Mouse (Mus musculus) lung, postnatal 0 days (tissue): ENCODE results near the gene Smarcd1. TPM values are rescaled to one million over a fixed set of nuclear protein-coding genes. Genes with fewer than 3 reads are reported as not detected.

Source experiments
- ATAC-seq: fragments of 200-750 bp; cut with Nextera tagmentation; 2 replicates; pipeline ENCODE4 v1.8.0; 2017; ENCODE audit warnings: moderate library complexity
- DNase-seq: peaks from one replicate; pipeline ENCODE4 v3.0.0-alpha.2; 2016; ENCODE audit warnings: low spot score
- H3K27ac ChIP-seq: fragments of 300-500 bp; sonication (generic); 2 replicates; pipeline ENCODE4 v1.5.1; 2014; ENCODE audit warnings: antibody characterized with exemption, mild to moderate bottlenecking, low read length, mixed read lengths
- H3K27me3 ChIP-seq: fragments of 300-500 bp; sonication (generic); replicated peaks from 2 replicates; pipeline ENCODE4 v1.6.1; 2014; ENCODE audit warnings: low read length, mixed read lengths; ENCODE audit not compliant: insufficient read depth
- H3K36me3 ChIP-seq: fragments of 300-500 bp; sonication (generic); 2 replicates; pipeline ENCODE4 v1.6.1; 2014; ENCODE audit warnings: low read length, mixed read lengths; ENCODE audit not compliant: insufficient read depth
- H3K4me1 ChIP-seq: fragments of 300-500 bp; sonication (generic); 2 replicates; pipeline ENCODE4 v1.6.1; 2014; ENCODE audit warnings: antibody characterized with exemption, low read depth, low read length, mixed read lengths; ENCODE audit not compliant: insufficient read depth
- H3K4me2 ChIP-seq: fragments of 300-500 bp; sonication (generic); replicated peaks from 2 replicates; pipeline ENCODE4 v1.6.1; 2014; ENCODE audit warnings: low read depth, mild to moderate bottlenecking, low read length, moderate library complexity, mixed read lengths
- H3K4me3 ChIP-seq: fragments of 300-500 bp; sonication (generic); 2 replicates; pipeline ENCODE4 v1.5.1; 2014; ENCODE audit warnings: low read depth, low read length
- H3K9ac ChIP-seq: fragments of 300-500 bp; sonication (generic); replicated peaks from 2 replicates; pipeline ENCODE4 v1.6.1; 2014; ENCODE audit warnings: low read depth, mild to moderate bottlenecking
- H3K9me3 ChIP-seq: fragments of 300-500 bp; sonication (generic); 2 replicates; pipeline ENCODE4 v1.6.1; 2016; ENCODE audit warnings: low read length, mixed read lengths
- CTCF ChIP-seq: IDR thresholded peaks from 2 replicates; pipeline ENCODE4 v1.5.1; 2016; ENCODE audit warnings: antibody characterized with exemption, mild to moderate bottlenecking
- EP300 ChIP-seq: IDR thresholded peaks from 2 replicates; pipeline ENCODE4 v1.6.1; 2016; ENCODE audit warnings: antibody characterized with exemption, mild to moderate bottlenecking, control low read depth
- WGBS: fragments of 180-500 bp; shearing (Covaris S2); extraction: QIAGEN DNeasy Blood & Tissue Kit; methylation state at CpG from one replicate; pipeline ENCODE4 v1.1.7; 2014; 5-methylcytosine and 5-hydroxymethylcytosine counted together
- polyA plus RNA-seq: library from polyadenylated mRNA; unstranded; fragments of >200 nt; fragmentation: Nextera tagmentation; extraction: Ambion mirVana; gene quantifications from 2 replicates; pipeline ENCODE4 v1.2.1, GENCODE M21; 2015

Gene Smarcd1
- polyA plus RNA-seq, 1 experiment from 2014 or later, result 20.4 TPM

- Histone ChIP-seq H3K9ac (no peak overlapping the region), H3K36me3 (peaks cover 17% of the 10 kb centered on the region), H3K4me2 (no peak overlapping the region), H3K4me3 (no peak overlapping the region), H3K27me3 (no peaks in the 10 kb centered on the region), H3K27ac (no peak overlapping the region), H3K9me3 (no peaks in the 10 kb centered on the region), H3K4me1 (peaks cover 3% of the 10 kb centered on the region; the same call in 1 of the 2 replicates)
- WGBS, result 48% methylated on average over 23 of the region's 23 CpGs
- DNase-seq (no peak), ATAC-seq (no peak)
- TF ChIP-seq EP300 (no peak), CTCF (no peak)
These were observed 2.2 kb downstream of the Smarcd1 start for GRCm38 (mm10) chr15:99704041-99704681.

DNA sequence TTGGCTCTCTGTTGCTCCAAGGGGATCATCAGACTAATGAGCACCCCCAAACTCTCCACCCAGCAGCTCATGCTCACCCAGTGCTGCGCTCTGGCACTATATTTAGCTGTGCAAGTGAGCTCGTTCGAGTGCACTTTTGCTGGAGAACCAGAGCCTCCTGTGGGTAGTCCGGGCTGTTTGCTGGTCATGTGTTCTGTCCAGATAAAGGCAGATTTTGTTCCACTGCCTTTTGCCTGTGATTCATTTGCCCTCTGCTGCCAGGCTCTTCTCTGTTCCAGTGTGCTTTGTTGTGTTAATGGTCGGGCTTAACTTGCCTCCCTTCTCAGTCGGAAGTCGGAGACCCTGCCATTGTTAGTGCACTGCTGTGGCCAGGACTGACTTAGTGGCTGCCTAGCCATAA, 3.0 kb downstream of the Smarcd1 start:
- Histone ChIP-seq H3K9ac (no peak overlapping the region), H3K27me3 (no peaks in the 10 kb centered on the region), H3K4me1 (peaks cover 3% of the 10 kb centered on the region; the same call in 1 of the 2 replicates), H3K9me3 (no peaks in the 10 kb centered on the region), H3K4me2 (no peak overlapping the region), H3K36me3 (peaks cover 19% of the 10 kb centered on the region), H3K27ac (peak overlapping the region; percentile 32; the same call in 1 of the 2 replicates), H3K4me3 (no peak overlapping the region)
- ATAC-seq, result no peak
- no peak for DNase-seq
- TF ChIP-seq EP300 (no peak), CTCF (no peak; the same call in 1 of the 2 replicates)
- 74% methylated on average over 7 of the region's 7 CpGs for WGBS

GRCm38 (mm10) chr15:99705440-99706048, 3.6 kb downstream of the Smarcd1 start, which contains the start of gene Gm17349:
Gene Gm17349, minus strand, starts transcription at chr15:99705490.
- Histone ChIP-seq H3K9me3 (no peaks in the 10 kb centered on the region), H3K27me3 (no peaks in the 10 kb centered on the region), H3K4me2 (no peak within 1 kb of the TSS), H3K9ac (no peak within 1 kb of the TSS), H3K27ac (peak within 1 kb of the TSS; percentile 32; the same call in 1 of the 2 replicates), H3K4me3 (no peak within 1 kb of the TSS), H3K36me3 (peaks cover 23% of the 10 kb centered on the region), H3K4me1 (peaks cover 3% of the 10 kb centered on the region; the same call in 1 of the 2 replicates)
- TF ChIP-seq EP300 (no peak), CTCF (peak; percentile 85)
- peak; percentile 81 for DNase-seq
- WGBS, result 65% methylated on average over 11 of the region's 11 CpGs
- no peak for ATAC-seq

DNA sequence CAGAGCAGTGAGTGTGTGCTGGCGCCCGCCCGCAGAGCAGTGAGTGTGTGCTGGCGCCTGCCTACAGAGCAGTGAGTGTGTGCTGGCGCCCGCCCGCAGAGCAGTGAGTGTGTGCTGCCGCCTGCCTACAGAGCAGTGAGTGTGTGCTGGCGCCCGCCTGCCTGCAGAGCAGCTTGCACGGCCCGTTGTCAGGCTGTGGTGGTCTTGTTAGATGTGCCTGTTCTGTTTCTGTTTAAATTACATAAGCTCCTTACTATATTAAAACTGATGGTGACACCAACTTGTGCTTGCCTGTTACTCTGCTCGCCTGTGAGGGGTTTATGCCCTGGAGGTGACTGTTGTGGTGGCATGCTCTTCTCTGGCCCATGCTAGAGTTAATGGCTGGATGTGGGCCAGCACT, 6.2 kb downstream of the Smarcd1 start:
- TF ChIP-seq EP300 (no peak), CTCF (no peak)
- Histone ChIP-seq H3K4me1 (no peaks in the 10 kb centered on the region; the same call in 1 of the 2 replicates), H3K4me3 (no peak overlapping the region), H3K9ac (no peak overlapping the region), H3K4me2 (no peak overlapping the region), H3K27me3 (no peaks in the 10 kb centered on the region), H3K27ac (no peak overlapping the region), H3K9me3 (no peaks in the 10 kb centered on the region), H3K36me3 (peaks cover 40% of the 10 kb centered on the region)
- no peak for DNase-seq
- ATAC-seq, result no peak
- 90% methylated on average over 13 of the region's 13 CpGs for WGBS

GRCm38 (mm10) chr15:99710221-99711190, 8.6 kb downstream of the Smarcd1 start:
- Histone ChIP-seq H3K9ac (no peak overlapping the region), H3K4me3 (no peak overlapping the region), H3K27ac (no peak overlapping the region), H3K36me3 (peaks cover 40% of the 10 kb centered on the region), H3K4me2 (no peak overlapping the region), H3K9me3 (no peaks in the 10 kb centered on the region), H3K27me3 (no peaks in the 10 kb centered on the region), H3K4me1 (no peaks in the 10 kb centered on the region)
- ATAC-seq, result no peak
- 85% methylated on average over 10 of the region's 10 CpGs for WGBS
- no peak for DNase-seq
- TF ChIP-seq EP300 (no peak), CTCF (no peak)

DNA sequence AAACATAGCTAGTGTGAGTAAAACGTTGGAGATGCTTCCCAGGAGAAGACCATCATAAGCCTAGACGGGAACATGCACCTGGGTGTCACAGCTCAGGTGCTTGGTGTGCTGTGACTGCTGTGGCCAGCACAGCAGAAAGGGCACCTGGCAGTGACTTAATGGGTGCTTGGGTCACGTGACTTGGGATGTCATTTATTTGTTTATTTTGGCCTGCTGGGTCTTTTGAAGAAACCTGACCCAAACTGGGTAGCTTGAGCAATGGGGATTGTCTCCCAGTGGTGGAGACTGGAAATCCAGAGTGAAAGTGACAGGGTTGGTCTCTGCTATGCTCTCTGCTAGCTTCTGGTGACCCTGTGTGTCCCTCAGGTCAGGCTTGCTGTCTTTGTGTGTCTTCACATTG, 9.6 kb downstream of the Smarcd1 start:
- Histone ChIP-seq H3K4me2 (no peak overlapping the region), H3K27me3 (no peaks in the 10 kb centered on the region), H3K36me3 (peaks cover 40% of the 10 kb centered on the region), H3K4me3 (no peak overlapping the region), H3K4me1 (no peaks in the 10 kb centered on the region), H3K27ac (no peak overlapping the region), H3K9ac (no peak overlapping the region), H3K9me3 (no peaks in the 10 kb centered on the region)
- no peak for TF ChIP-seq EP300
- TF ChIP-seq CTCF, result no peak
- ATAC-seq, result no peak
- WGBS, result 58% methylated on average over 3 of the region's 3 CpGs
- DNase-seq, result no peak
